Mouse (Mus musculus) myocyte (in vitro differentiated cells): ENCODE data around the gene Hsd17b1.

Experiments
- CEBPB ChIP-seq: IDR thresholded peaks from 2 replicates; pipeline ENCODE4 v1.6.1; 2011; ENCODE audit warnings: mild to moderate bottlenecking, moderate library complexity; ENCODE audit not compliant: poor library complexity, insufficient read depth, severe bottlenecking
- E2F4 ChIP-seq: IDR thresholded peaks from one replicate; pipeline ENCODE4 v1.6.1; 2011; ENCODE audit warnings: mild to moderate bottlenecking, control low read depth, moderate library complexity; ENCODE audit not compliant: insufficient read depth
- MAX ChIP-seq: IDR thresholded peaks from one replicate; pipeline ENCODE4 v1.6.1; 2011; ENCODE audit warnings: low read depth, mild to moderate bottlenecking, control low read depth
- MYOD1 ChIP-seq, 3 experiments: IDR thresholded peaks; one replicate each; pipeline ENCODE4 v1.6.1; 2011; ENCODE audit warnings: control low read depth in 2 of 3, low read depth in 2 of 3, mild to moderate bottlenecking in 2 of 3, moderate library complexity in 1 of 3; ENCODE audit not compliant: insufficient read length in 2 of 3, control insufficient read depth in 1 of 3
- MYOG ChIP-seq, 3 experiments: IDR thresholded peaks; one replicate each; pipeline ENCODE4 v1.6.1; 2011; ENCODE audit warnings: control low read depth in 2 of 3, low read depth in 2 of 3, mild to moderate bottlenecking in 2 of 3; ENCODE audit not compliant: insufficient read length in 2 of 3, control insufficient read depth in 1 of 3, insufficient read depth in 1 of 3
- POLR2A ChIP-seq: IDR thresholded peaks from one replicate; pipeline ENCODE4 v1.6.1; 2011; ENCODE audit warnings: low read depth, mild to moderate bottlenecking, control low read depth, moderate library complexity; ENCODE audit not compliant: insufficient read length
- POLR2AphosphoS2 ChIP-seq: IDR thresholded peaks from one replicate; pipeline ENCODE4 v1.6.1; 2011; ENCODE audit warnings: low read depth, control low read depth; ENCODE audit not compliant: insufficient read length
- SRF ChIP-seq: IDR thresholded peaks from one replicate; pipeline ENCODE4 v1.6.1; 2011; ENCODE audit warnings: low read depth; ENCODE audit not compliant: control insufficient read depth, insufficient read length
- TCF12 ChIP-seq: IDR thresholded peaks from one replicate; pipeline ENCODE4 v1.6.1; 2011; ENCODE audit warnings: mild to moderate bottlenecking, control low read depth; ENCODE audit not compliant: poor library complexity, insufficient read depth, severe bottlenecking
- TCF3 ChIP-seq: IDR thresholded peaks from one replicate; pipeline ENCODE4 v1.6.1; 2011; ENCODE audit warnings: low read depth, control low read depth; ENCODE audit not compliant: insufficient read length
- USF1 ChIP-seq: IDR thresholded peaks from one replicate; pipeline ENCODE4 v1.6.1; 2011; ENCODE audit warnings: low read depth, mild to moderate bottlenecking, control low read depth, moderate library complexity

- no peak for TF ChIP-seq USF1
- TF ChIP-seq POLR2A: peak; percentile 52
- TF ChIP-seq POLR2AphosphoS2: peak; percentile 43
- TF ChIP-seq MYOG (IDR thresholded peaks at IDR 0.05; ENCODE audit: control insufficient read depth in 1 of 3, insufficient read depth in 1 of 3, insufficient read length in 2 of 3, low read depth in 2 of 3): peak in 2 of 3 experiments; percentile 52 to 64
- no peak for TF ChIP-seq E2F4
- TF ChIP-seq MAX: no peak
- TF ChIP-seq SRF: no peak
- peak; percentile 30 for TF ChIP-seq TCF12
- TF ChIP-seq MYOD1 (IDR thresholded peaks at IDR 0.05; ENCODE audit: control insufficient read depth in 1 of 3, insufficient read length in 2 of 3, low read depth in 2 of 3): peak in 2 of 3 experiments; percentile 5 to 68
- TF ChIP-seq CEBPB: no peak
- no peak for TF ChIP-seq TCF3
These were observed 15.9 kb upstream of the Hsd17b1 start for GRCm38 (mm10) chr11:101062165-101062884.
